Mouse (Mus musculus) cortical plate, adult 2 months (tissue): ENCODE data around the gene Chka.

Experiments
- CTCF ChIP-seq: fragments of 200-500 bp; IDR thresholded peaks from 2 replicates; pipeline ENCODE4 v1.5.1; 2011; ENCODE audit warnings: mild to moderate bottlenecking, control low read depth, low read length; ENCODE audit not compliant: insufficient read depth; ENCODE audit errors: extremely low read depth
- POLR2A ChIP-seq: fragments of 200-500 bp; IDR thresholded peaks from 2 replicates; pipeline ENCODE4 v1.6.1; 2011; ENCODE audit warnings: mild to moderate bottlenecking, low read length, control low read depth; ENCODE audit not compliant: insufficient read depth; ENCODE audit errors: extremely low read depth

DNA sequence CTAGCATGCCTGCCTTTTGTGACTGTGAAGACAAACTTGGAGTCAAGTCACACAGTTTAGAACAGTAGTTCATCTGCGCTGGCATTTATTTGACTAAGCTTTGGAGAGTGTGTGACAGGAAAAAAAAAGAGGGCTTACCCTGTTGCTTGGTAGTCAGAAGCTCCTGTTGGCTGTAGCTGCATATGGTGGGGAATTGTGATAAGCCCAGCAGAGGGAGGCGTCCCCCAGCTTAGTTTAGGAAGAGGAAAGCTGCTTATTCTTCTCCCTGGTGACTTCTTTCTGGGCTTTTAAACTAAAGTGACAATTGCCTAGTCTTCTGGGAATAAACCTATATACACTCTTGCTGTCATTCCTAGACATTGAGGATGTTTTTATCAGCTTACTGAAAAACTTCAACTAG, 11.1 kb downstream of the Chka start:
- TF ChIP-seq POLR2A: no peak
- TF ChIP-seq CTCF: no peak
